Mouse (Mus musculus) midbrain, embryonic 13.5 days (tissue): ENCODE measurements around the gene Chd2. TPM values are rescaled to one million over a fixed set of nuclear protein-coding genes. Genes with fewer than 3 reads are reported as not detected.
A peak's percentile ranks its signal among the peaks of the same experiment; 100 is the strongest.

ENCODE experiments used
- ATAC-seq: fragments of 200-750 bp; cut with Nextera tagmentation; 2 replicates; pipeline ENCODE4 v1.8.0; 2017; ENCODE audit warnings: mild to moderate bottlenecking, moderate TSS enrichment, moderate library complexity
- H3K27ac ChIP-seq: fragments of 300-500 bp; sonication (generic); 2 replicates; pipeline ENCODE4 v1.5.1; 2015; ENCODE audit warnings: inconsistent platforms, mild to moderate bottlenecking, moderate library complexity
- H3K27me3 ChIP-seq: fragments of 300-500 bp; sonication (generic); 2 replicates; pipeline ENCODE4 v1.6.1; 2015; ENCODE audit warnings: mild to moderate bottlenecking, inconsistent platforms
- H3K36me3 ChIP-seq: fragments of 300-500 bp; sonication (generic); 2 replicates; pipeline ENCODE4 v1.6.1; 2015; ENCODE audit warnings: mild to moderate bottlenecking, inconsistent platforms
- H3K4me1 ChIP-seq: fragments of 300-500 bp; sonication (generic); replicated peaks from 2 replicates; pipeline ENCODE4 v1.6.1; 2015; ENCODE audit warnings: inconsistent platforms
- H3K4me2 ChIP-seq: fragments of 300-500 bp; sonication (generic); replicated peaks from 2 replicates; pipeline ENCODE4 v1.6.1; 2015; ENCODE audit warnings: moderate library complexity, mild to moderate bottlenecking, inconsistent platforms
- H3K4me3 ChIP-seq: fragments of 300-500 bp; sonication (generic); replicated peaks from 2 replicates; pipeline ENCODE4 v1.5.1; 2015; ENCODE audit warnings: mild to moderate bottlenecking, inconsistent platforms
- H3K9ac ChIP-seq: fragments of 300-500 bp; sonication (generic); replicated peaks from 2 replicates; pipeline ENCODE4 v1.6.1; 2015; ENCODE audit warnings: mild to moderate bottlenecking, inconsistent platforms
- H3K9me3 ChIP-seq: fragments of 300-500 bp; sonication (generic); 2 replicates; pipeline ENCODE4 v1.6.1; 2016; ENCODE audit warnings: mild to moderate bottlenecking, inconsistent platforms
- WGBS: fragments of 180-500 bp; shearing (Covaris S2); methylation state at CpG from one replicate; pipeline ENCODE4 v1.1.7; 2015; 5-methylcytosine and 5-hydroxymethylcytosine counted together
- polyA plus RNA-seq: library from polyadenylated mRNA; unstranded; fragments of >200 nt; fragmentation: Nextera tagmentation; extraction: Ambion mirVana; gene quantifications from 2 replicates; pipeline ENCODE4 v1.2.1, GENCODE M21; 2015

Chd2 gene
- 48.5 and 57.4 TPM in 2 replicates for polyA plus RNA-seq

GRCm38 (mm10) chr7:73541412-73542130 is at the start of gene Chd2:
Gene Chd2, minus strand, starts transcription at chr7:73541830.
- Histone ChIP-seq H3K36me3 (peaks cover 5% of the 10 kb centered on the region), H3K4me1 (peaks cover 21% of the 10 kb centered on the region), H3K27ac (peak within 1 kb of the TSS; percentile 99), H3K4me3 (peak within 1 kb of the TSS; percentile 74), H3K27me3 (no peaks in the 10 kb centered on the region), H3K4me2 (peak within 1 kb of the TSS; percentile 64), H3K9me3 (no peaks in the 10 kb centered on the region), H3K9ac (peak within 1 kb of the TSS; percentile 96)
- peak; percentile 63 for ATAC-seq
- WGBS, result under 1% methylated on average over 15 of the region's 15 CpGs

DNA sequence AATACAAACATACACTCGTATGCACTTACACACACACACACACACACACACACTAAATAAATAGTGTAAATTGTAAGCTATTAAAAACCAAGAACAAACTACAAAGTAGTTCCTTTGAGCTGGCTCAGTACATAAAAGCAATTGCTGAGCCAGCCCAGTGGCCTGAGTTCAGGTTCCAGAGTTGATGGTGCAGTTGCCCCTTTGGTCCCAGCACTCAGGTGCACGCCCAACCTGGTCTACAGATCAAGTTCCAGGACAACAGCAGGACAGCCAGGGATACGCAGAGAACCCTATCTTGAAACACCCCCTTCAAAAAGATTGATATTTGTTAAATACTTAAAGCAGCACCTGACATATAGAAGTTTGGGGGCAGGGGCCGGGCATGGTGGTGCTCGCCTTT is 49.1 kb upstream of the Chd2 start:
- H3K4me2 ChIP-seq, result no peak overlapping the region
- H3K9me3 ChIP-seq, result no peaks in the 10 kb centered on the region
- H3K36me3 ChIP-seq, result no peaks in the 10 kb centered on the region
- WGBS, result 95% methylated on average over 5 of the region's 5 CpGs
- ATAC-seq, result no peak
- no peak overlapping the region for H3K27ac ChIP-seq
- 0 out of 2 replicates have a peak, but pooled peaks cover 4% of the 10 kb centered on the region for H3K27me3 ChIP-seq
- H3K4me3 ChIP-seq, result no peak overlapping the region
- peaks cover 29% of the 10 kb centered on the region for H3K4me1 ChIP-seq
- no peak overlapping the region for H3K9ac ChIP-seq

DNA sequence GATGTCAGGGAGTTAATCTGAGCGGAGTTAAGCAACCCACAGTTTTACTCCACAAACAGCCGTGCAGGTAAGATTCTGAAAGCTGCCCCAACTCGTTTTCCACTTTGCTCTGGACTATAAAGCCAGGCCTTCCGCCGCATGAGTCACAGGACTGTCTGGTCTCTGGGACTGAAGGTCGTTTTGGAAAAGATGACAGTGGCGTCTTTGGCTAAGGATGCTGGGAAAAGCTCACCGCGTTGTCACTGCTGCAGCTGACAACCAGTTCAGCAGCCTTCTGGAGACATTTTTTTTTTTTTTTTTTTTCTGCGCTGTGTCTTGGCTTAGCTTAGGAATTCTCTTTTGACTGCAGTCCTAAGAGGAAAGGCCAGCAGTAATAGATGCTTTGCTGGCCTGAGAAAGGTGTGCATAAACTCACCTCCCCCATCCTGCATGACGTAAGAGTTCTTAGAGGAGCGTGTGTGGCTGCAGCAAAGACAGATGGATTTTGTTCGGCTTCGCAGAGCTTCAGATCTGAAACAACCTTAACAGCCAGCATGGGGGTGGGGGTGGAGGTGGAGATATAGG is 47.7 kb upstream of the Chd2 start:
- Histone ChIP-seq H3K36me3 (no peaks in the 10 kb centered on the region), H3K9ac (no peak overlapping the region), H3K4me3 (no peak overlapping the region), H3K27me3 (0 out of 2 replicates have a peak, but pooled peaks cover 4% of the 10 kb centered on the region), H3K4me1 (peaks cover 26% of the 10 kb centered on the region), H3K4me2 (peak overlapping the region; percentile 11; the same call in 1 of the 2 replicates), H3K27ac (peak overlapping the region; percentile 67), H3K9me3 (no peaks in the 10 kb centered on the region)
- 51% methylated on average over 14 of the region's 14 CpGs for WGBS
- no peak for ATAC-seq

DNA sequence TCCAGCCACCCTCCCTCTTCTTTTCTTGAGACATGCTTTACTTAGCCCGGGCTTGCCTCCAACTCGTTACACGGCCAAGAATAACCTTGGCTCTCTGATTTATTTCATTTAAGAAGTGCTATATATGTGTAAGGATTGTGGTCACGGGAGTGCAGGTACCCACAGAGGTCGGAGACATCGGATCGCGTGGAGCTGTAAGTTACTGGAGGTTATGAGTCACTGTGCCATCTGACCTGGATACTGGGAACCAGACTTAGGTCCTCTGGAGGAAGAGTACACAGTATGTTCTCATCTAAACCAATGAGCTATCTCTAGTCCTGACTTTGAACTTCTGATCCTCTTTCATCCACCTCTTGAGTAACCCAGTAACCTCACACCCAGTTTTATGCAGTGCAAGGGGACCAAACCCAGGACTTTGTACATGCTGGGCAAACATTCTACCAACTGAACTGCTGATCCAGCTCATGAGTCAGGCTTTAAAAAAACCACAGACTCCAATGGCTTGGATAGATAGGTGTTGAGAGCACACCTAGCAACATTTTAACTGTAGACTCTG is 46.8 kb upstream of the Chd2 start:
- ATAC-seq, result no peak
- WGBS, result 91% methylated on average over 8 of the region's 8 CpGs

GRCm38 (mm10) chr7:73586717-73587116 is 45.1 kb upstream of the Chd2 start:
- no peak overlapping the region for H3K4me3 ChIP-seq
- no peak overlapping the region for H3K4me2 ChIP-seq
- H3K27me3 ChIP-seq, result 0 out of 2 replicates have a peak, but pooled peaks cover 4% of the 10 kb centered on the region
- no peaks in the 10 kb centered on the region for H3K36me3 ChIP-seq
- H3K27ac ChIP-seq, result no peak overlapping the region
- H3K9me3 ChIP-seq, result no peaks in the 10 kb centered on the region
- 95% methylated on average over 6 of the region's 6 CpGs for WGBS
- H3K4me1 ChIP-seq, result peaks cover 33% of the 10 kb centered on the region
- ATAC-seq, result no peak
- no peak overlapping the region for H3K9ac ChIP-seq

More for the DNA sequence above, 46.8 kb upstream of the Chd2 start:
- no peaks in the 10 kb centered on the region for H3K9me3 ChIP-seq
- H3K4me1 ChIP-seq, result peaks cover 27% of the 10 kb centered on the region
- no peak overlapping the region for H3K4me3 ChIP-seq
- no peak overlapping the region for H3K27ac ChIP-seq
- H3K36me3 ChIP-seq, result no peaks in the 10 kb centered on the region
- no peak overlapping the region for H3K4me2 ChIP-seq
- 0 out of 2 replicates have a peak, but pooled peaks cover 4% of the 10 kb centered on the region for H3K27me3 ChIP-seq
- H3K9ac ChIP-seq, result no peak overlapping the region

- Histone ChIP-seq H3K4me3 (no peak overlapping the region), H3K9ac (no peak overlapping the region), H3K4me1 (peaks cover 33% of the 10 kb centered on the region), H3K36me3 (no peaks in the 10 kb centered on the region), H3K9me3 (no peaks in the 10 kb centered on the region), H3K27ac (no peak overlapping the region), H3K27me3 (0 out of 2 replicates have a peak, but pooled peaks cover 4% of the 10 kb centered on the region), H3K4me2 (no peak overlapping the region)
- WGBS, result 76% methylated on average over 11 of the region's 11 CpGs
- ATAC-seq, result no peak
Observed at GRCm38 (mm10) chr7:73586206-73586605, 44.6 kb upstream of the Chd2 start.

DNA sequence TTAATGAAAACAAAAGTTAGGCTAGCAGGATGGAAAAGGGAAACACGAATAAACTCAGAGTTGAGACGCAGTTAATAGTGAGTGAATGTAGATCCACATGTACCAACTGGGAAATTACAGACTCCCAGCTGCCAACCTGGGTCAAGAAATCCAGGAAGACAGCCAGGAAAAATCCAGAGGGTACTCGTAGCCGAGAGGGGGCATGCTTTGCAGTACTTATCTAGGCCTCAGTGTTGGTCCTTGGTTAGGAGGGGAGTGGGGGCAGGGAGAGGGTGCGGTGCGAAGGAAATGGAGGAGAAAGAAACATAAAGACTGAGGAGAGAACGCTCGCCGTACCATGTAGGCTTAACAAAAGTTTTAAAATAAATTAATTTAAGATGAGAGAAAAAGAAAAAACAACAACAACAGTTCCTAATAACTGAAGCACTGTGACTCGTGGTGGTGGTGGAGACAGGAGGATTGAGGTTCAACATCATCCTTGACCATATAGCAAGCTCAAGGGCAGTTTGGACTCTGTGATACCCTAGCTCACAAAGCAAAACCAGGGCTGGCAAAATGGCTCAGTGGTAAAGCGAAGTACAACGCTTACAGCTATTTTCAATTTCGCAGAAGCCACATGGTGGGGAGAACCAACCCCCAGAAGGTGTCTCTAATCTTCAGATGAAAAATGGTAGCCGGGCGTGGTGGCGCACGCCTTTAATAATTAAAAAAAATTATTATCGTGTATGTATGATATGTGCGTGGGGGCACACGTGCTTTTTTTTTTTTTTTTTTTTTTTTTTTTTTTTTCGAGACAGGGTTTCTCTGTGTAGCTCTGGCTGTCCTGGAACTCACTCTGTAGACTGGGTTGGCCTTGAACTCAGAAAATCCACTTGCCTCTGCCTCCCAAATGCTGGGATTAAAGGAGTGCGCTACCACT is 43.7 kb upstream of the Chd2 start:
- WGBS, result 80% methylated on average over 22 of the region's 22 CpGs
- ATAC-seq, result no peak
- no peak overlapping the region for H3K4me2 ChIP-seq
- 0 out of 2 replicates have a peak, but pooled peaks cover 4% of the 10 kb centered on the region for H3K27me3 ChIP-seq
- H3K4me3 ChIP-seq, result no peak overlapping the region
- no peak overlapping the region for H3K27ac ChIP-seq
- no peaks in the 10 kb centered on the region for H3K36me3 ChIP-seq
- peaks cover 33% of the 10 kb centered on the region for H3K4me1 ChIP-seq
- H3K9ac ChIP-seq, result no peak overlapping the region
- H3K9me3 ChIP-seq, result no peaks in the 10 kb centered on the region

DNA sequence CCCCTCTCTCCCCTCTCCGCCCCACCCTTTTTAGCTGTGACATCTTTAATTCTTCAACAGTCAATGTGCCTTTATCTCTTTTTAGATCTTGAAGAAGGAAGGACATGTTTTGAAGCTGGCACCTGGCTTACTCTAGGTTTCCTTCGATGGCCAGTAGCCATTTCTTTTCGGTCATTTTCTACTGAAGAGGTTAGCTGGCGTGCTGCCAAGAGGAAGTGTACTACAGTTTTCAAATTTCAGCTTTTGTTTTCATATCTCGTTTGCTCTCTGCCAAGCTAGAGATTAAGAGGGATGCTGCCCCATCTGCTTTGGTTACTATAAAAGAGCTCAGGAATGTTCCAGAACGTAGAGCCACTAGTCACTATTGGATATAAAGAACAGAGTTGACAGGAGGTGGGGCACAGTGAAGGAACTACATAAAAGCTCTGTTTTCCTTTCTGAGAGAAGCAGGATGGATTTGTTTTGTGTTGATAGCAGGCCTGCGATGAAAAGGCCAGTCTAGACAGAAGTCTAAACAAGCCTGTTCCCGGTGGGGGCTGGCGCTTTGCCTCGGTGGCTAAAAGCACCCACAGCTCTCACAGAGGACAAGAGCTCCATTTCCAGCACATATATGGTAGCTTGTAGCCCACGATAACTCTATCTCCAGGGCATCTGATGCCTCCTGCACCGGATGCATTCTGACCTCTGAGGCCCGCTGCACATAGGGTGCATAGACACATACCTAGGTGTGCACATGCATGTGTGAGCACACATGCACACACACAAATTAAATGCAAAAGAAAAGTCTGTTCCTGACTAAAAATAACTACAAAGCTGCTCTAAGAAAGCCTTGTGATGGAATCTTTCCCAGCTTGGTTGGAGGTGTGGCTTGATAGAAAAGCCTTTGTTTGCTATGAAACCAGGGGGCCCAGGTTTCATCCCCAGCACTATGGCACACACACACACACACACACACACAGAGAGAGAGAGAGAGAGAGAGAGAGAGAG is 42.7 kb upstream of the Chd2 start:
- H3K9ac ChIP-seq, result no peak overlapping the region
- peak overlapping the region; percentile 56 for H3K27ac ChIP-seq
- no peaks in the 10 kb centered on the region for H3K36me3 ChIP-seq
- ATAC-seq, result peak; percentile 73
- peaks cover 31% of the 10 kb centered on the region for H3K4me1 ChIP-seq
- H3K4me3 ChIP-seq, result no peak overlapping the region
- no peaks in the 10 kb centered on the region for H3K9me3 ChIP-seq
- 0 out of 2 replicates have a peak, but pooled peaks cover 4% of the 10 kb centered on the region for H3K27me3 ChIP-seq
- 35% methylated on average over 13 of the region's 13 CpGs for WGBS
- H3K4me2 ChIP-seq, result no peak overlapping the region

GRCm38 (mm10) chr7:73583400-73583799 is 41.8 kb upstream of the Chd2 start:
- Histone ChIP-seq H3K4me2 (no peak overlapping the region), H3K27ac (no peak overlapping the region), H3K27me3 (0 out of 2 replicates have a peak, but pooled peaks cover 3% of the 10 kb centered on the region), H3K36me3 (no peaks in the 10 kb centered on the region), H3K9me3 (no peaks in the 10 kb centered on the region), H3K4me3 (no peak overlapping the region), H3K9ac (no peak overlapping the region), H3K4me1 (peaks cover 26% of the 10 kb centered on the region)
- 63% methylated on average over 7 of the region's 7 CpGs for WGBS
- no peak for ATAC-seq

DNA sequence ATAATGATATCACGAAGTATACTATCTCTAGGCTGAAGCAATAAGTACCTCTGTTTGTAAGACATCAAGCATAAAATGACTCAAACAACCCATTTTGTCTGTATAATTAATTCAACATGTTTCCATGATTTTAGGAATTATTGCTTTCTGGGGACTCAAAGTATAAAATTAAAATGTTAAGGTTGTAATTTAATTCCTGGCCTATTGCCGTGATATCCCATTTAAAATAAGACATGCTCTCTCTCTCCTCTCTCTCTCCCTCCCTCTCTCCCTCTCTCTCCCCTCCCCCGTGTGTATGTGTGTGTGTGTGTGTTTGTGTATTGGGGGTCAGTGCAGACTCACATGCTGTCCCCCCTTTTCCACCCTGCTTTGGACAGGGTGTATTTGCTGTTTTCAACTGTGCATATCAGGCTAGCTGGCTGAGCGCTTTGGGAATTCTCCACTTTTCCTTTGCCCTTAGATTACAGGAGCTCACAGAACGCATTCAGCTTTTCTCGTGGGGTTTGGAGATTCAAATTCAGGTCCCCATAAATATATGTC is 40.3 kb upstream of the Chd2 start:
- Histone ChIP-seq H3K4me1 (peaks cover 26% of the 10 kb centered on the region), H3K27me3 (no peaks in the 10 kb centered on the region), H3K4me2 (no peak overlapping the region), H3K9me3 (no peaks in the 10 kb centered on the region), H3K9ac (no peak overlapping the region), H3K4me3 (no peak overlapping the region), H3K27ac (no peak overlapping the region), H3K36me3 (no peaks in the 10 kb centered on the region)
- no peak for ATAC-seq
- 73% methylated on average over 6 of the region's 6 CpGs for WGBS
